Mouse (Mus musculus) MEL (cell line): ENCODE data around the gene Ppp1r15a. TPM values are rescaled to one million over a fixed set of nuclear protein-coding genes. Genes with fewer than 3 reads are reported as not detected.

Experiments used
- DNase-seq: peaks from one replicate; pipeline ENCODE4 v3.0.0; 2011; ENCODE audit warnings: low read depth, low spot score
- H3K27ac ChIP-seq: 2 replicates; pipeline ENCODE4 v1.5.1; 2012; ENCODE audit warnings: low read depth, mild to moderate bottlenecking, control low read depth, low read length, moderate library complexity; ENCODE audit not compliant: control insufficient read depth
- H3K27me3 ChIP-seq, 2 experiments: fragments of 150-350 bp in 1 of 2; sonication (generic) in 1 of 2; 2 replicates each; pipeline ENCODE4 v1.6.1; 2012; ENCODE audit warnings: low read length in 2 of 2, mild to moderate bottlenecking in 2 of 2, improper control_type of control experiment in 1 of 2, moderate library complexity in 1 of 2; ENCODE audit not compliant: insufficient read depth in 2 of 2, control insufficient read depth in 1 of 2
- H3K36me3 ChIP-seq, 2 experiments: 2 replicates each; pipeline ENCODE4 v1.6.1; 2012 to 2014; ENCODE audit warnings: low read length in 2 of 2, improper control_type of control experiment in 1 of 2, inconsistent platforms in 1 of 2, mild to moderate bottlenecking in 1 of 2; ENCODE audit not compliant: insufficient read depth in 2 of 2, control insufficient read depth in 1 of 2
- H3K4me1 ChIP-seq, 2 experiments: fragments of 150-350 bp in 1 of 2; sonication (generic) in 1 of 2; 2 replicates each; pipeline ENCODE4 v1.6.1; 2012; ENCODE audit warnings: low read length in 2 of 2, improper control_type of control experiment in 1 of 2, mild to moderate bottlenecking in 1 of 2; ENCODE audit not compliant: insufficient read depth in 2 of 2, control insufficient read depth in 1 of 2
- H3K4me3 ChIP-seq, 2 experiments: fragments of 150-350 bp in 1 of 2; sonication (generic) in 1 of 2; 2 replicates each; pipeline ENCODE4 v1.5.1; 2012; ENCODE audit warnings: low read depth in 2 of 2, low read length in 2 of 2, mild to moderate bottlenecking in 2 of 2, moderate library complexity in 2 of 2, control low read depth in 1 of 2, improper control_type of control experiment in 1 of 2; ENCODE audit not compliant: control insufficient read depth in 1 of 2, insufficient read depth in 1 of 2
- H3K79me2 ChIP-seq: 2 replicates; pipeline ENCODE4 v1.6.1; 2012; ENCODE audit warnings: mild to moderate bottlenecking, low read length, moderate library complexity; ENCODE audit not compliant: control insufficient read depth, poor library complexity, insufficient read depth
- H3K9ac ChIP-seq: 2 replicates; pipeline ENCODE4 v1.6.1; 2012; ENCODE audit warnings: low read depth, mild to moderate bottlenecking, control low read depth, low read length, moderate library complexity; ENCODE audit not compliant: control insufficient read depth, poor library complexity, severe bottlenecking
- H3K9me3 ChIP-seq: fragments of 150-350 bp; sonication (generic); replicated peaks from 2 replicates; pipeline ENCODE4 v1.6.1; 2012; ENCODE audit warnings: mild to moderate bottlenecking, low read length, improper control_type of control experiment, moderate library complexity; ENCODE audit not compliant: insufficient read depth
- BHLHE40 ChIP-seq: IDR thresholded peaks from 2 replicates; pipeline ENCODE4 v1.6.1; 2012; ENCODE audit warnings: low read depth, mild to moderate bottlenecking, inconsistent platforms, low read length, improper control_type of control experiment, borderline replicate concordance
- CHD1 ChIP-seq: IDR thresholded peaks from 2 replicates; pipeline ENCODE4 v1.6.1; 2012; ENCODE audit warnings: low read depth, mild to moderate bottlenecking, inconsistent platforms, low read length, improper control_type of control experiment
- E2F4 ChIP-seq: IDR thresholded peaks from 2 replicates; pipeline ENCODE4 v1.6.1; 2011; ENCODE audit warnings: low read depth, low read length, improper control_type of control experiment, borderline replicate concordance
- EP300 ChIP-seq, 2 experiments: IDR thresholded peaks; 2 replicates each; pipeline ENCODE4 v1.6.1; 2011; ENCODE audit warnings: improper control_type of control experiment in 2 of 2, low read length in 2 of 2, low read depth in 1 of 2, mild to moderate bottlenecking in 1 of 2
- GATA1 ChIP-seq: IDR thresholded peaks from 2 replicates; pipeline ENCODE4 v1.6.1; 2011; ENCODE audit warnings: low read depth, low read length, improper control_type of control experiment
- HCFC1 ChIP-seq: IDR thresholded peaks from 2 replicates; pipeline ENCODE4 v1.6.1; 2012; ENCODE audit warnings: low read depth, mild to moderate bottlenecking, inconsistent platforms, low read length, improper control_type of control experiment, moderate library complexity
- JUND ChIP-seq: IDR thresholded peaks from 2 replicates; pipeline ENCODE4 v1.6.1; 2011; ENCODE audit warnings: low read depth, mild to moderate bottlenecking, improper control_type of control experiment, low read length
- KAT2A ChIP-seq: conservative IDR thresholded peaks from 2 replicates; pipeline ENCODE4 v1.6.1; 2012; ENCODE audit warnings: low read depth, low read length, improper control_type of control experiment, inconsistent platforms
- MAZ ChIP-seq: IDR thresholded peaks from 2 replicates; pipeline ENCODE4 v1.6.1; 2012; ENCODE audit warnings: low read depth, mild to moderate bottlenecking, inconsistent platforms, low read length, improper control_type of control experiment
- MEF2A ChIP-seq: IDR thresholded peaks from 2 replicates; pipeline ENCODE4 v1.6.1; 2014; ENCODE audit warnings: low read depth, mild to moderate bottlenecking, inconsistent platforms, low read length, improper control_type of control experiment; ENCODE audit not compliant: poor library complexity, insufficient replicate concordance, severe bottlenecking; ENCODE audit errors: extremely low read depth
- MXI1 ChIP-seq: IDR thresholded peaks from 2 replicates; pipeline ENCODE4 v1.6.1; 2011; ENCODE audit warnings: mild to moderate bottlenecking, low read depth, low read length, improper control_type of control experiment
- MYB ChIP-seq: IDR thresholded peaks from 2 replicates; pipeline ENCODE4 v1.6.1; 2011; ENCODE audit warnings: mild to moderate bottlenecking, low read depth, low read length, improper control_type of control experiment
- NELFE ChIP-seq: IDR thresholded peaks from 2 replicates; pipeline ENCODE4 v1.6.1; 2011; ENCODE audit warnings: low read depth, low read length, improper control_type of control experiment
- NRF1 ChIP-seq: IDR thresholded peaks from 2 replicates; pipeline ENCODE4 v1.6.1; 2014; ENCODE audit warnings: low read depth, mild to moderate bottlenecking, inconsistent platforms, low read length, improper control_type of control experiment, moderate library complexity; ENCODE audit not compliant: poor library complexity, insufficient read depth, severe bottlenecking
- USF1 ChIP-seq: IDR thresholded peaks from 2 replicates; pipeline ENCODE4 v1.6.1; 2014; ENCODE audit warnings: low read depth, mild to moderate bottlenecking, inconsistent platforms, low read length, improper control_type of control experiment, moderate library complexity
- ZC3H11A ChIP-seq: IDR thresholded peaks from 2 replicates; pipeline ENCODE4 v1.6.1; 2012; ENCODE audit warnings: low read depth, mild to moderate bottlenecking, inconsistent platforms, low read length, improper control_type of control experiment
- ZMIZ1 ChIP-seq: IDR thresholded peaks from 2 replicates; pipeline ENCODE4 v1.6.1; 2012; ENCODE audit warnings: low read depth, mild to moderate bottlenecking, inconsistent platforms, low read length, improper control_type of control experiment, moderate library complexity
- ZNF384 ChIP-seq: IDR thresholded peaks from 2 replicates; pipeline ENCODE4 v1.6.1; 2012; ENCODE audit warnings: low read depth, mild to moderate bottlenecking, inconsistent platforms, low read length, improper control_type of control experiment
- polyA plus RNA-seq, 2 experiments: library from polyadenylated mRNA; stranded (reverse) in 1 of 2; unstranded in 1 of 2; fragments of >175 nt in 1 of 2; fragments of >200 nt in 1 of 2; gene quantifications; 2 replicates each; pipeline versions ENCODE4 v1.2.1 to v1.2.4; 2012; ENCODE audit warnings: low replicate concordance in 2 of 2, low read depth in 1 of 2; ENCODE audit not compliant: insufficient read length in 2 of 2, insufficient read depth in 1 of 2, missing spikeins in 1 of 2
- total RNA-seq: library from RNA; depleted of rRNA; stranded (reverse); fragments of 300-350 nt; gene quantifications from 2 replicates; pipeline ENCODE4 v1.2.3, GENCODE M21; 2012

Gene Ppp1r15a
- total and polyA plus RNA-seq, 3 experiments, result 27.0 to 78.0 TPM; not detected in 1

DNA sequence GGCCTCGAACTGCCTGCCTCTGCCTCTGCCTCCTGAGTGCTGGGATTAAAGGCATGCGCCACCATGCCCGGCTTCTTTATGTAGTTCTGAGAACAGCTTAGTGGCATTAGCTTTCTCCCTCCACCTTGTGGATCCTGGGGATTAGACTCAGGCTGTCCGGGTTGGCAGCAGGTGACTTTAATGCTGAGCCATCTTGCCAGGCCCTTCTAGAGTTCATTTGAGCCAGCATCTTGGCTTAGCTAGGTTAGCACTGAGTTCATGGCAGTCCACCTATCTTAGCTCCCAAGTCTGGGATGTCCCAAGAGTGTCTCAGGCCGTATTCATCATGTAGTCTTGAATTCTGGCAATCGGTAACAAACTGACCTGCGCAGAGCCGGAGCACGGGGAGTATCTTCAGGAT, 39.4 kb upstream of the Ppp1r15a start:
- Histone ChIP-seq H3K79me2 (peaks cover 2% of the 10 kb centered on the region; the same call in 1 of the 2 replicates), H3K27me3 (no peaks in the 10 kb centered on the region), H3K9me3 (no peaks in the 10 kb centered on the region), H3K9ac (no peak overlapping the region), H3K4me3 (no peak overlapping the region), H3K4me1 (peaks cover 0 to 20% of the 10 kb centered on the region in 2 experiments; a peak in 3 of 4 replicates), H3K36me3 (peaks cover 0 to 7% of the 10 kb centered on the region in 2 experiments; a peak in 2 of 4 replicates), H3K27ac (no peak overlapping the region)
- no peak for DNase-seq
- TF ChIP-seq USF1, result no peak
- TF ChIP-seq ZMIZ1, result no peak
- TF ChIP-seq NRF1, result no peak
- no peak for TF ChIP-seq ZNF384
- TF ChIP-seq MEF2A, result no peak
- no peak for TF ChIP-seq JUND
- TF ChIP-seq MXI1, result no peak
- TF ChIP-seq GATA1, result no peak
- no peak for TF ChIP-seq MAZ
- TF ChIP-seq ZC3H11A, result no peak
- TF ChIP-seq E2F4, result no peak
- TF ChIP-seq KAT2A, result no peak
- TF ChIP-seq MYB, result no peak
- TF ChIP-seq BHLHE40, result no peak
- TF ChIP-seq HCFC1, result no peak
- no peak for TF ChIP-seq CHD1
- no peak for TF ChIP-seq NELFE

DNA sequence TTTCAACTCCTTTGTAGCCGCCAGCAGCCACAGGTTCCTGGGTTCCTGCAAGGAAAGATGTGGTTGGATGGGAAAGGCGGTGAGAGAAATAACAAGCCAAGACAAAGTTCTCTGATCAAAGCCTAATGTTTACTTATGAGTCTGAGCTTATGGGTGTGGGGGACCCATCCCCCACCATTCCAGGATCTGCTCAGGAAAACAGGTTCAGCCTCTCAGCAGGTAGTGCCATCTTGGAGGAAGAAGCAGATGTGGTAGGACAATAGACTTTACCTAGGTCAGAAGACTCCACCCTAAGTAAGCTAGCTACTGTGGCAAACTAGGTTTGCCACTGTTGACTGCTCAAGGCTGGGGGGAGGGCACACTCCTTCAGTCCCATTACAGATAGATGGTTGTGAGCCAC, 38.7 kb upstream of the Ppp1r15a start:
- no peak for TF ChIP-seq MXI1
- no peak for TF ChIP-seq MAZ
- TF ChIP-seq EP300 (IDR thresholded peaks at IDR 0.05; ENCODE audit: low read depth in 1 of 2, low read length in 2 of 2), result no peak
- H3K79me2 ChIP-seq, result no peaks in the 10 kb centered on the region; the same call in 1 of the 2 replicates
- no peaks in the 10 kb centered on the region for H3K27me3 ChIP-seq
- peaks cover 0 to 18% of the 10 kb centered on the region in 2 experiments; a peak in 3 of 4 replicates for H3K4me1 ChIP-seq
- no peak overlapping the region for H3K27ac ChIP-seq
- no peak overlapping the region for H3K4me3 ChIP-seq
- no peak for DNase-seq
- peaks cover 0 to 7% of the 10 kb centered on the region in 2 experiments; a peak in 2 of 4 replicates for H3K36me3 ChIP-seq
- H3K9me3 ChIP-seq, result no peaks in the 10 kb centered on the region
- no peak overlapping the region for H3K9ac ChIP-seq
